Comparison of ENCODE assay signal across 10 mouse cellular contexts in genomic region chr7:49108076-49108475, GRCm38 (mm10).
"Had no signal": no experiment of that assay in that cellular context is flagged by ENCODE, and none has a peak within 500 bp of the region (broad histone marks: within the 10 kb centered on the region; RNA-seq: fewer than 3 reads in every experiment).

No protein-coding gene starts in this region.

- DNase-seq: liver, postnatal 0 days; lung, adult 2 months; lung, postnatal 14 days; lung, postnatal 36 days; right cerebral cortex, postnatal 14 days; spleen, adult 18-20 months; thymus, adult 2 months; thymus, postnatal 25 days; thymus, postnatal 4 days had no signal

- ATAC-seq: liver, postnatal 0 days; lung, postnatal 0 days had no signal
